Mouse (Mus musculus) lung, adult 2 months (tissue): ENCODE results near the gene Hvcn1.

Experiments
- CTCF ChIP-seq: fragments of 200-500 bp; IDR thresholded peaks from 2 replicates; pipeline ENCODE4 v1.5.1; 2011; ENCODE audit warnings: mild to moderate bottlenecking, low read length, control low read depth; ENCODE audit not compliant: insufficient read depth
- POLR2A ChIP-seq: fragments of 200-500 bp; IDR thresholded peaks from 2 replicates; pipeline ENCODE4 v1.6.1; 2011; ENCODE audit warnings: low read depth, mild to moderate bottlenecking, control low read depth, low read length, borderline replicate concordance; ENCODE audit errors: extremely low read depth

DNA sequence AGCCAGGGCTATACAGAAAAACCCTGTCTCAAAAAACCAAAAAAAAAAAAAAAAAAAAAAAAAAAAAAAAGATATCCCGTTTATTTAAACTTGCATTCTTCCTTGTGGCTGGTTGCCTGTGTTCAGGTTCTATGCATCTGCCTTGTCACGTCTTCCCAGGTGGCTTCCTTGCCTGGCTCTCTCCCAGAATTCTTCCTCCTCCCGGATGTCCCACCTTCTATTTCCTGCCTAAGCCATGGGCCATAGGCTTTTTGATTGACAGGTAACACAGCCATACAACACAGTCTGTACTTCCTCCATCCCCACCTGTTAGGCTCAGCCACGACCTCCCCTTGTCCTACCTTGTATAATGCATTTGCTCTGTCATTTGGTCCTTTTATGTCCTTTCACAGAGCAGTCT is at the start of gene Hvcn1:
- no peak for TF ChIP-seq POLR2A
- TF ChIP-seq CTCF = no peak
